Mouse (Mus musculus) adrenal gland, adult 10 weeks (tissue): ENCODE measurements around the gene Nrm. TPM values are rescaled to one million over a fixed set of nuclear protein-coding genes. Genes with fewer than 3 reads are reported as not detected.

Experiments
- polyA plus RNA-seq: library from polyadenylated mRNA; stranded (reverse); fragments of 350-450 nt; fragmentation: Illumina TruSeq; extraction: RNeasy Lipid Tissue Mini Kit (QIAGEN cat#74804); gene quantifications from one replicate; pipeline ENCODE4 v1.2.3, GENCODE M21; 2014; ENCODE audit warnings: low read depth, low replicate concordance

The Nrm gene
- polyA plus RNA-seq = 1.1 TPM

DNA sequence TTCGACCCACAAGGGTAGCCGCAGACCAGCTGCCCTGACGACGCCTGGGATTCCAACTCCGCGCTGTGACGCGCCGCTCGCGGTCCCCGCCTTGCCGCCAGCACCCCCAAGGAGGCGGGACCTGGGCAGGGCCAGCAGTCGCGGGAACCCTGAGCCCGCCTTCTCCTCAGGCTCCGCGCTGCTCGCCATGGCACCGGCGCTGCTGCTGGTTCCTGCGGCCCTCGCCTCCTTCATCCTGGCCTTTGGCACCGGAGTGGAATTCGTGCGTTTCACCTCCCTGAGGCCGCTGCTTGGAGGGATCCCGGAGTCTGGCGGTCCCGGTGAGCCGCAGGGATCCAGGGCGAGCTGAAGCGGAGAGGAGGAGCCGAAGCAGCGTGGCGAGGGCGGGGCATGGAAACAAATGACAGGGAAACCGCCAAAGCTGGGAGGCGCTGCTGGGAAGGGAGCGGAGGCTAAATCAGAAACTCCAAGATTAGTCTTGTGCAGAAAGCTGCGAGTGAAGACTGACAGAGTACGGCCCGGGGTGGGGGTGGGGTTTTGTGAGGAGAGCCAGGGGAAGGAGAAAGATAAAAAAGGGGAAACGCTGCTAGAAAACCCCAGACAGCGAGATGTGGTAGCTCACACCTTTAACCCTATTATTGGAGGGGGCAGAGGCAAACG is at the start of gene Nrm:
Gene Nrm (plus strand): TSS at position 121 of the 660 bp plus-strand sequence.

DNA sequence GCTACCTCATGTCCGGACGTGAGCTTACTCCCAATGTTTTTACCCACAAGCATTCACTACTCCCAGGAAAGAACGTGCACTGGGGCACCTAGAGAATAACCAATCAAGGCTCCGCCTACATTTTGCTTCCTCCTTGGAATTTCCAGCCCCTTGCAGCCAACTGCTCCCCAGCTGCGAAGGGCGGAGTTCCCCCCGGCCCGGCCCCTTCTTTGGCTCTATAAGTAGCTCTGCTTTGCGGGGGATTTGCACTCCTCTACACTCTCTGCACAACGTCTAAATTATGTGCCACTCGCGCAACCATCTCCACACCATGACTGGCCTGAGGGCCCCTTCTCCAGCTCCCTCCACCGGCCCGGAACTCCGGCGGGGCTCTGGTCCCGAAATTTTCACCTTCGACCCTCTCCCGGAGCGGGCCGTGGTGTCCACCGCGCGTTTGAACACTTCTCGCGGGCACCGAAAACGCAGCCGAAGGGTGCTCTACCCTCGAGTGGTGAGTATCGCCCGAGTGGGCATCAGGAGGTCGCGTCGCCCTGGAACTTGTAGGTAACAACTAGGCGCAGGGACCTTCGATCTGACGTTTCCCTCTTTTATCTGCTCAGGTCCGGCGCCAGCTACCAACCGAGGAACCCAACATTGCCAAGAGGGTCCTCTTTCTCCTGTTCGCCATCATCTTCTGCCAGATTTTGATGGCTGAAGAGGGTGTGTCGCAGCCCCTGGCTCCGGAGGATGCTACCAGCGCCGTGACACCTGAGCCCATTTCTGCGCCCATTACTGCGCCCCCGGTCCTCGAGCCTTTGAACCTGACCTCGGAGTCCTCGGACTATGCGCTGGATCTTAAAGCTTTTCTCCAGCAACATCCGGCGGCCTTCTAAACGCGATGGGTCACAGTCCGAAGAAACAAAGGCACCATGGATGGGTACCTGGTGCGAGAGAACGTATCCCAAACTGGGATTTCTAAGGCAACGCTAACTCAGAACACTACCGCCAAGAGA is 39.4 kb upstream of the Nrm start, which contains the start of gene Ier3:
Gene Ier3 (plus strand): TSS at position 246 of the 992 bp plus-strand sequence.

DNA sequence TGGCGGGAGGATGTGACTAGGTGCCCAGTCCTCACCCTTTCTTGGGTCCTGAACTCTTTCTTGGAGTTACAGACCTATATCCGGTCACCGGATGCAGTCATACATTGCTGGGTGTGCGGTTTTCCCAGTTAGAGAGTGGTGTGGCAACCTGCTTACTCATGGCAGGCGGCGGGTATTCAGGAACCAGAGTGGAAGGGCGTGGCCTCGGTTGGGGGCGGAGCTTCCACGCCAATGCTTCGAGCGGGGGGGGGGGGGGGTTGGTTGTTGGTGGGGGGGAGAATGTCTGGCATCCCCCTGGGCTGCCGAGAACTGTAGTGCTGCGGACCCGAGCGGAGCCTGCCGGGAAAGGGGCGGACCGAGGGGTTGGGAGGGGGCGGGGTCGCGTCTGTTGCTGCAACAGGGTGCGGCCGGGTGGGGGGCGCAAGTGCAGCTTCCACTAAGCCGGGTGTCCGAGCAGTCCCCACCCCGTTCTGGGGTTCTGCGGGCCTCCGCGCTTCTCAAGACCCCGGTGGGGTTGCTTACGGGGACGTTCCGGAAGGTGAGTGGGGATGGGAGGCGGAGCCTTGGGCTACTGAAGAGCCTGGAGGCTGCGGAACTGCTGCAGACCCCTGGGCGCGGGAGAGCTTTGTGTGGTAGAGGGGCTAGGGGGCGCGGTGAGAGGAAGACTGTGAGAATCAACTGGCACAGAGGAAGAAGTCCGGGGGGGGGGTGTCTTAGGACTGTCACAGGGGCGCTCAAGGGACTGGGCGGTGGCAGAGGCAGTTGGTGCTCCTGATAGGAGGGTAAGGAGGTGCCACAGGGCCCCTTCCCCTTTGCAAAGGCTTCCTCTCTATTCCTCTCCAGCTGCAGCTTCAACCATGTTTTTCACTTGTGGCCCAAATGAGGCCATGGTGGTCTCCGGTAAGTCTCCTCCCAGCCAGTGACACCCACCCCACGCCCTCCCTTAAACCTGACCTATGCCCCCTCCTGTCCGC is 37.9 kb upstream of the Nrm start, which contains the start of gene Flot1:
Gene Flot1 (plus strand): TSS at position 267 of the 974 bp plus-strand sequence.

DNA sequence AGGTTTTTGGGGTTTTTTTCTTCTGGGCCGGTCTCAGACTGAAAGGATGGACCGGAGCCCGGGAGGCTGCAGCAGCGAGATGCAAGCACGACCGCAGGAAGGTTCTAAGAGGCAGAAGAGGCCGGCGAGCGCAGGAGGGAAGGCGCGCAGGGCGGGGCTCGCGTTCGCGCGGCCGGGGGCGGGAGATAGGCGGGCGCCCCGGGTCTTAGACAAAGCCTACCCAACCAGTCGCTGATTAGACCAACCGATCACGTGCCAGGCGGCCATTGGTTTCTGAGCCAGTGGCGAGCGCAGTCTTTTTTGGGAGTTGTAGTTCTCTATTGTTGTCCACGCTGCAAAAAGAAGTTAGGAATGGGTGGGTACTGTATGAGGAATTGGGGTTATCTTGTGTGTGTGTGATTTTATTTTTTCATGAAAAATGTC is 23.0 kb upstream of the Nrm start, which contains the start of gene Tubb5:
Gene Tubb5 (minus strand): TSS at position 185 of the 423 bp plus-strand sequence.

DNA sequence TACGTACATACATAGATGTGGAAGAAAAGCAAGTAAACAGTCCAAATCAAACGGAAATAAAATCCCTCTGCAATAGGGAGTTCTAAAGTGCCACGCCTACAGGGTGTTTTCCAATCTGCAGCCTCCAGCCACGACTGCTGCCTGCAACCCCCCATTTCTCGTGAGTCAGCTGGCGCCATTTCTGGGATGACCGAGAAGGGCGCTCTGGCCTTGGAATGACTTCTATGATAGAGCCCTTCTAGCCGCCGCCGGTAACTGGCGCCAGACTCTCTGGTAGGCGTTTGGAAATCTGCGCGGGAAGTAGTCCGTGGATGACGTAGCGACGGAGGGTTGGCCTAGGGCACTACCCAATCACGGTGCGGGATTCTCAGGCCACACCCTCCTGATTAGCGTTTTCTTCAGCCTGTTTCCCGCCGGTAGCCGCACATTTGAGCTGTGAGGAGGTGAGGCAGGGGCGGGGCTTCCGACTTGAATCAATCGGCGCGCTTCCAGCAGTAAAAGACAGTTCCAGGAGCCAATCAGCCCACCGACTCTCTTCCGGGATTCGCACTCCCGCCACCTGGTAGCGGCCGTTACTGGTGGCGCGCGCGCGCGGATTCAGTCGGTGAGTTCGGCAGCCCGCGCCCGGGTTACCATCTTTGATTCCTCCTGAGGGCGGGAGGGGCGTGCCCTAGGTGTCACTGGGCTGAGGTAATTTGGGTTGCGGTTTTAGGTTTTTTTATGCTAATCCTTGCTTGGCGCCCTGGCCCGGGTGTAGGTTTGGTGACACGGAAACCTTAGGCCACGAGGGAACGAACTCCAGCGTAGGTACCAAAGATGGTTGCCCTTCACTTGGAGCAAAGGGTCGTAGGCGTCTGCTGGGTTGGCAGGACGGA is 19.8 kb upstream of the Nrm start, which contains the start of gene Mdc1:
Gene Mdc1 (plus strand): TSS at position 440 of the 875 bp plus-strand sequence.

DNA sequence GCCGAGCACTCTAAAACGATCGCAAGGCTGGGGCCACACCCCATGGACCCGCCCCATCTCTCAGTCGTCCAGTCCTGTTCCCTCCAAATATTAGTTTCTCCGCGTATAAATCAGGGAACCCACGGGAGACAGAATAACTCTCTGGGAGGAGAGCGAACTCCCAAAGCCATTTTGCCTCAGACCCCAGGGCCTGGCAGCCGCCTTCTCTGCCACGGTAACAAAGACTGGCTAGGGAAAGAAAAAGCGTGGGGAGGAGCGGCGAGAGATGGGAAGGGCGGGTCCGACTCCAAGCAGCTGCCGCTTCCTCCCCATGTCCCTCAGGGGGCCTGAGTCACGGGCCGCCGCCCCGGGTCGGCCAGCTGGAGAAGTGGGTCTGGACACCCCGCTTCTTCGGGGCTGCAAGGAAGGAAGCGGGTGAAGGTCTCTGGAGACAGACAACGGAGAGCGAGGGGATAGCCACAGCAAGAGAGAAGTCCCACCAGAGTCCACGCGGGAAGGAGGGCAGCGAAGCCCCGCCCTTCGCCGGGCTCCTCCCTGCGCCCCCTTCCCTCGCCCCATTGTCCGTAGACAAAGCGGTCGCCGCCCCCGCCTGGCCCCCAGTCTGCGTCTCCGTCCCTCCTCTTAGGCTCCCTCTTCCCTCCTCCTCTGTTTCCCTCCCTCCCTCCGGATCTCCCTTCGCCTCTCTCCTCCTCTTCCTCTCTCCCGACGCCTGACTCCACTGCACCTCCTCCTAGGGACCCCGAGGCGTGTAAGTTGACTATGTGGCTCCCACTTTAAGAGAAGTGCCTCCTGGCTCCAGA is 4.6 kb downstream of the Nrm start, which contains the start of gene Ppp1r18:
Gene Ppp1r18 (plus strand): TSS at position 113 of the 800 bp plus-strand sequence.

DNA sequence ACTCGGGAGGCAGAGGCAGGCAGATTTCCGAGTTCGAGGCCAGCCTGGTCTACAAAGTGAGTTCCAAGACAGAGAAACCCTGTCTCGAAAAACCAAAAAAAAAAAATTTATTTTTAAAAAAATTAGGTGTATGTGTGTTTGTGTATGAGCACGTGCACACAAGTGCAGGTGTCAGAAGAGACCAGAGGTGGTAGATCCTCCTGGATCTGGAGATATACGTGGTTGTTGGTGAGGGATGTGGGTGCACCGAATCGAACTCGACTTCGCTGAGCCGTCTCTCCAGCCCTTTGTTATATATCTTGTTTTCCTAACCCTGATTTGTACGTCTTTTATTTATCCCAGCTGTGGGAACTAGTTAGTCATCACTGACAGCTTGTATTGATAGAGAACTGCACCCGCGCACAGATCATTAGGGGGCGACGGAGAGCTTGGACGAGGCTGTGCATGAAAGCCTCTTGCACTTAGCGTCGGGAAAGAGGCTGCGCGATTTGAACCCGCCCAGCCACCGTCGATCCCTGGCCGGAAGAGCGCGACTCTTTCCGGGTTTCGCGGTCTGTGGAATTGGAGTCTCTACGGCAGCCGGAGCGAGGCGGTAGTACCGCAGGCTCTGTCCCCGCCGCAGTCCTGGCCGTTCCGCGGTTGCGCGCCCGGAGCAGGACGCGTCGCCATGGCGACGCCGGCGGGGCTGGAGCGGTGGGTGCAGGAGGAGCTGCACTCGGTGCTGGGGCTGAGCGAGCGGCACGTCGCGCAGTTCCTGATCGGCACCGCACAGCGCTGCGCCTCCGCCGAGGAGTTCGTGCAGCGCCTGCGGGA is 18.3 kb downstream of the Nrm start, which contains the start of gene Dhx16:
Gene Dhx16 (plus strand): TSS at position 575 of the 813 bp plus-strand sequence.

DNA sequence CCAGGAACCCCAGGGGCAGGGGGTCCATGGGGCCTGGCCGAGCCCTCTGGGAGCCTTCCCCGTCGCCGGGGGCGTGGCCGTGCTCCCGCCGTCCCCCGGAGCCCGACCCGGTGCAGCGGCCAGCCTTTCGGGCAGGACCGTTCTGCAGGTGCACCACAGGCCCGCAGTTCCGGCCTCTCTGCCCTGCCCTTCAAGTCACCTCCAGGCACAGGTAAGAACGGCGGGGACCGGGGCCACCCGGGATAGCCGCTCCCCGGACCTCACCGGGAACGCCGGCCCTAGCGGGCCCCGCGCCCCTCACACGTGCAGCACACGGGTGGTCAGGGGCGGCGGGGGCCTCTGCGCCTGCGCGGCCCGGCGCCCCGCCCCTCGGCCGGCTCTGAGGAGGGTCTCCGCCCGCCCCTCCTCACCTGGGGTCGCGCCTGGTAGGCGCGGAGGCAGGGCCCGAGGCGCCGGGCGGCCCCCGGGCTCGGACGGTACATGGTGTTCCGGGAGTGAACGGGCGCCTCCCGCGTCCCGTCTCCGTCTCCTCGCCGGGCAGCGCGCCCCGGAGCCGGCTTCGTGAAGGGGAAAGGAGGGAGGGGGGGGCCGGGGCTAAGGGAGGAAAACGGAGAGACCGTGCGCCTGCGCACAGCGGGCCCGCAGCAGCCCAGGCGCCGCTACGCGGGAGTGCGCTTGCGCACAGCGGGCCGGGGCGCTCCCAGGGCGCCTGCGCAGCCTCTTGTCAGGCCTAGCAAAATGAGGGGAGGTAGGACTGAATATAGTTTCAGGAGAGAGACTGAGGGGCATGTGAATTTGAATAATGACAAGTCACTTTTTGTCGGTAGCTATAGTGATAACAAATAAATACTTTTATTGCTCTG is 35.9 kb downstream of the Nrm start, which contains the start of gene 2310061I04Rik:
Gene 2310061I04Rik (minus strand): TSS at position 651 of the 863 bp plus-strand sequence.

DNA sequence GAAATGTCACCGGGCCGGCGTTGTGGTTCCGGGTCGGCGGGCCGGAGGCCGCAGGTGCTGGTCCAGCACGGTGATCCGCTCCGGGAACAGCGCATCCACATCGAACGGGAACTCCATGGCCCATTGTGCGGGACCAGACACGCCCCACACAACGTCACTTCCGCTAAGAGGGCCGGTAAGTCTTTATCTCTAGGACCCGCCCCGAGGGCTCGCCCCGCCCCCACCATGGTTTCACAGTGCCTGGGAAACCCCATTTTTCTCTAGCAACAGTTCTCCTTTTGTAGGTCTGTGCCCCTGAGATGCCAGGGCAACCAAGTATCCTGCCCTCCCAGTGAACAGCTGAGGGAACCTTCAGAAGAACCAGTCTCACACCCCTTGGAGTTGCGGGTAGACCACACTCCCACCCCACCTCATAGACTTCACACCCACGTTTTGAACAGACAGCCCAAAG is 48.8 kb downstream of the Nrm start, which contains the start of gene Atat1:
Gene Atat1 (minus strand): TSS at position 157 of the 451 bp plus-strand sequence.

Other genes with a start within 250 kb of the Nrm start
- not detected for gene Gm9573, start 234.7 kb upstream of the Nrm start, polyA plus RNA-seq
- gene Mucl3, start 217.6 kb upstream of the Nrm start, polyA plus RNA-seq = not detected
- 1.6 TPM for gene Vars2, start 193.7 kb upstream of the Nrm start, polyA plus RNA-seq
- 3.0 TPM for gene Gtf2h4, start 187.6 kb upstream of the Nrm start, polyA plus RNA-seq
- gene Ddr1, start 156.7 kb upstream of the Nrm start, polyA plus RNA-seq = 4.3 TPM
- 5.0 TPM for gene Ier3, start 39.6 kb upstream of the Nrm start, polyA plus RNA-seq
- 11.8 TPM for gene Flot1, start 38.1 kb upstream of the Nrm start, polyA plus RNA-seq
- gene Tubb5, start 23.0 kb upstream of the Nrm start, polyA plus RNA-seq = 40.9 TPM
- gene Mdc1, start 19.8 kb upstream of the Nrm start, polyA plus RNA-seq = 11.3 TPM
- gene Ppp1r18, start 4.3 kb downstream of the Nrm start, polyA plus RNA-seq = 4.7 TPM
- gene Dhx16, start 18.5 kb downstream of the Nrm start, polyA plus RNA-seq = 22.4 TPM
- 21.6 TPM for gene 2310061I04Rik, start 36.1 kb downstream of the Nrm start, polyA plus RNA-seq
- gene Atat1, start 48.8 kb downstream of the Nrm start, polyA plus RNA-seq = 8.3 TPM
- gene Mrps18b, start 55.1 kb downstream of the Nrm start, polyA plus RNA-seq = 19.3 TPM
- gene Ppp1r10, start 55.1 kb downstream of the Nrm start, polyA plus RNA-seq = 48.2 TPM
- gene Abcf1, start 108.4 kb downstream of the Nrm start, polyA plus RNA-seq = 47.8 TPM
- 1.4 TPM for gene Gnl1, start 118.5 kb downstream of the Nrm start, polyA plus RNA-seq
- 2.4 TPM for gene Prr3, start 118.9 kb downstream of the Nrm start, polyA plus RNA-seq
- 8.5 TPM for gene H2-T24, start 159.2 kb downstream of the Nrm start, polyA plus RNA-seq
- 3.4 TPM for gene H2-T23, start 171.5 kb downstream of the Nrm start, polyA plus RNA-seq
- gene H2-T22, start 181.4 kb downstream of the Nrm start, polyA plus RNA-seq = 13.1 TPM
- gene Gm6034, start 181.6 kb downstream of the Nrm start, polyA plus RNA-seq = not detected
- not detected for gene Gm11127, start 197.1 kb downstream of the Nrm start, polyA plus RNA-seq